Mouse (Mus musculus) hindbrain, embryonic 13.5 days (tissue): ENCODE results near the gene Klhl23. TPM values are rescaled to one million over a fixed set of nuclear protein-coding genes. Genes with fewer than 3 reads are reported as not detected.

ENCODE experiments used
- ATAC-seq: fragments of 200-750 bp; cut with Nextera tagmentation; 2 replicates; pipeline ENCODE4 v1.8.0; 2017; ENCODE audit warnings: moderate TSS enrichment; ENCODE audit not compliant: low FRiP score
- H3K27ac ChIP-seq: fragments of 300-500 bp; sonication (generic); 2 replicates; pipeline ENCODE4 v1.5.1; 2015; ENCODE audit warnings: inconsistent platforms, mild to moderate bottlenecking, moderate library complexity
- H3K27me3 ChIP-seq: fragments of 300-500 bp; sonication (generic); 2 replicates; pipeline ENCODE4 v1.6.1; 2015; ENCODE audit warnings: mild to moderate bottlenecking, inconsistent platforms
- H3K36me3 ChIP-seq: fragments of 300-500 bp; sonication (generic); 2 replicates; pipeline ENCODE4 v1.6.1; 2015; ENCODE audit warnings: mild to moderate bottlenecking, inconsistent platforms
- H3K4me1 ChIP-seq: fragments of 300-500 bp; sonication (generic); replicated peaks from 2 replicates; pipeline ENCODE4 v1.6.1; 2015; ENCODE audit warnings: inconsistent platforms
- H3K4me2 ChIP-seq: fragments of 300-500 bp; sonication (generic); 2 replicates; pipeline ENCODE4 v1.6.1; 2015; ENCODE audit warnings: inconsistent platforms, mild to moderate bottlenecking, moderate library complexity
- H3K4me3 ChIP-seq: fragments of 300-500 bp; sonication (generic); 2 replicates; pipeline ENCODE4 v1.5.1; 2015; ENCODE audit warnings: mild to moderate bottlenecking, inconsistent platforms
- H3K9ac ChIP-seq: fragments of 300-500 bp; sonication (generic); 2 replicates; pipeline ENCODE4 v1.6.1; 2015; ENCODE audit warnings: mild to moderate bottlenecking, inconsistent platforms
- H3K9me3 ChIP-seq: fragments of 300-500 bp; sonication (generic); 2 replicates; pipeline ENCODE4 v1.6.1; 2016; ENCODE audit warnings: inconsistent platforms
- WGBS: fragments of 180-500 bp; shearing (Covaris S2); methylation state at CpG from one replicate; pipeline ENCODE4 v1.1.7; 2015; 5-methylcytosine and 5-hydroxymethylcytosine counted together
- polyA plus RNA-seq: library from polyadenylated mRNA; unstranded; fragments of >200 nt; fragmentation: Nextera tagmentation; extraction: Ambion mirVana; gene quantifications from 2 replicates; pipeline ENCODE4 v1.2.1, GENCODE M21; 2015

Klhl23 gene
- polyA plus RNA-seq, 1 experiment from 2014 or later: 67.4 TPM

GRCm38 (mm10) chr2:69837996-69838395 is 16.3 kb downstream of the Klhl23 start:
- H3K27me3 ChIP-seq: no peaks in the 10 kb centered on the region
- no peak overlapping the region for H3K27ac ChIP-seq
- H3K4me1 ChIP-seq: 0 out of 2 replicates have a peak, but pooled peaks cover 4% of the 10 kb centered on the region
- no peak overlapping the region for H3K9ac ChIP-seq
- 33% methylated on average over 3 of the region's 3 CpGs for WGBS
- ATAC-seq: no peak
- no peak overlapping the region for H3K4me2 ChIP-seq
- H3K36me3 ChIP-seq: peaks cover 31% of the 10 kb centered on the region
- no peak overlapping the region for H3K4me3 ChIP-seq
- no peaks in the 10 kb centered on the region for H3K9me3 ChIP-seq

- H3K4me2 ChIP-seq: no peak overlapping the region
- H3K4me3 ChIP-seq: no peak overlapping the region
- 0 out of 2 replicates have a peak, but pooled peaks cover 4% of the 10 kb centered on the region for H3K4me1 ChIP-seq
- no peaks in the 10 kb centered on the region for H3K27me3 ChIP-seq
- no peak overlapping the region for H3K9ac ChIP-seq
- no peak overlapping the region for H3K27ac ChIP-seq
- H3K36me3 ChIP-seq: peaks cover 24% of the 10 kb centered on the region
- H3K9me3 ChIP-seq: no peaks in the 10 kb centered on the region
- no peak for ATAC-seq
These were observed 17.0 kb downstream of the Klhl23 start for GRCm38 (mm10) chr2:69838707-69839106.

- 0 out of 2 replicates have a peak, but pooled peaks cover 4% of the 10 kb centered on the region for H3K4me1 ChIP-seq
- peaks cover 10% of the 10 kb centered on the region for H3K36me3 ChIP-seq
- ATAC-seq: no peak
- H3K4me2 ChIP-seq: no peak overlapping the region
- no peaks in the 10 kb centered on the region for H3K9me3 ChIP-seq
- 48% methylated on average over 6 of the region's 6 CpGs for WGBS
- no peak overlapping the region for H3K27ac ChIP-seq
- H3K9ac ChIP-seq: no peak overlapping the region
- H3K27me3 ChIP-seq: no peaks in the 10 kb centered on the region
- H3K4me3 ChIP-seq: no peak overlapping the region
These were observed 18.5 kb downstream of the Klhl23 start for GRCm38 (mm10) chr2:69840261-69840660.

GRCm38 (mm10) chr2:69849215-69849614 is 27.5 kb downstream of the Klhl23 start:
- Histone ChIP-seq H3K4me3 (no peak overlapping the region), H3K27ac (no peak overlapping the region), H3K9me3 (no peaks in the 10 kb centered on the region), H3K9ac (no peak overlapping the region), H3K36me3 (no peaks in the 10 kb centered on the region), H3K27me3 (no peaks in the 10 kb centered on the region), H3K4me2 (no peak overlapping the region), H3K4me1 (no peaks in the 10 kb centered on the region)
- ATAC-seq: no peak
- WGBS: 75% methylated on average over 6 of the region's 6 CpGs

GRCm38 (mm10) chr2:69851427-69852058 is 29.8 kb downstream of the Klhl23 start:
- H3K36me3 ChIP-seq: no peaks in the 10 kb centered on the region
- 72% methylated on average over 2 of the region's 2 CpGs for WGBS
- no peak overlapping the region for H3K27ac ChIP-seq
- no peak overlapping the region for H3K9ac ChIP-seq
- no peaks in the 10 kb centered on the region for H3K9me3 ChIP-seq
- no peaks in the 10 kb centered on the region for H3K27me3 ChIP-seq
- H3K4me2 ChIP-seq: no peak overlapping the region
- H3K4me3 ChIP-seq: no peak overlapping the region
- ATAC-seq: no peak
- H3K4me1 ChIP-seq: no peaks in the 10 kb centered on the region

- Histone ChIP-seq H3K36me3 (no peaks in the 10 kb centered on the region), H3K9ac (no peak overlapping the region), H3K4me2 (no peak overlapping the region), H3K27ac (no peak overlapping the region), H3K27me3 (no peaks in the 10 kb centered on the region), H3K4me3 (no peak overlapping the region), H3K9me3 (no peaks in the 10 kb centered on the region), H3K4me1 (0 out of 2 replicates have a peak, but pooled peaks cover 4% of the 10 kb centered on the region)
- ATAC-seq: no peak
- whole genome bisulfite sequencing: 68% methylated on average over 8 of the region's 8 CpGs
These were observed 34.6 kb downstream of the Klhl23 start for GRCm38 (mm10) chr2:69856392-69856791.

DNA sequence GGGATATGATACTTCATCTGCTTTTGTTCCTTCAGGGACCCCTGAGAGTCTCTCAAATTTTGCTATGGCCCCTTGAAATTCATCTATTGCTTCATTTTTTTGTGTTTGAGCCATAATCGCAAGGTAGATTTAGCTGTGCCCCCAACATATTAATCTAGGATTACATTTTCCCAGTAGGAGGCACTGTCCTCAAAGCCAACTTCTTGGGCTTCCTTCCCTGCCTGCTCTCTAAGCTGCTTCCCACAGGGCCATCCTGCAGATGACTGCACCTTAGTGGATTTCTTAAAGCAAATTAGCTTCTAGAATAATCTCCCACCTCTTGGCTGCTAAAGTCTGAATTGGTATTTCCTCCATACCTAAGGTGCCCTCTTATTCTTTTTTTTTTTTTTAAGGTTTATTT is 36.1 kb downstream of the Klhl23 start:
- H3K27me3 ChIP-seq: no peaks in the 10 kb centered on the region
- ATAC-seq: no peak
- no peak overlapping the region for H3K27ac ChIP-seq
- H3K4me3 ChIP-seq: no peak overlapping the region
- no peaks in the 10 kb centered on the region for H3K36me3 ChIP-seq
- H3K4me1 ChIP-seq: peaks cover 11% of the 10 kb centered on the region
- H3K4me2 ChIP-seq: no peak overlapping the region
- 88% methylated on average over 1 of the region's 1 CpGs for WGBS
- no peaks in the 10 kb centered on the region for H3K9me3 ChIP-seq
- no peak overlapping the region for H3K9ac ChIP-seq

DNA sequence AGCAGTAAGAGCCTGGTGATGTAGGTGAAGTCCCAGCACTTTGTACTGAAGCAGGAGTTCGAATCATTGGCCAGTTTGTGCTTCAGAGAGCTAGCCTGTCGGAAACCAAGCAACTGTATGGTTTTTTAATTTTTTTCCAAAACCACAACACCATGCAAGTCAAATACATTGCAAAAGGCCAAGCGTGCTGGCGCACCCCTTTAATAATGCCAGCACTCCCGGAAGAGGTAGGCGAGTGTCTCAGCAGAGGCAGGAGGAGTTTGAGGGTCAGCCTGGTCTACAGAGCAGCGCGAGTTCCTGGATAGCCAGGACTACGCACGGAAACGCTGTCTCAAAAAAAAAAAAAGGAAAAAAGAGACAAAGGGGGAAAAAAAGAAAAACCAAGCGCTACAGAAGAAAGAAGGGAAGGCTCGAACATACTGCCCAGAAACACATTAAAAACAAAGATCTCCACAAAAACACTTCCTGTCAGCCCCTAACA is 39.3 kb downstream of the Klhl23 start:
- 12% methylated on average over 12 of the region's 13 CpGs for WGBS
- peak overlapping the region; percentile 100 for H3K9ac ChIP-seq
- peak; percentile 78 for ATAC-seq

GRCm38 (mm10) chr2:69861485-69862091 is 39.8 kb downstream of the Klhl23 start, which contains the start of gene Ssb:
Gene Ssb, plus strand, starts transcription at chr2:69861562.
- Histone ChIP-seq H3K27ac (peak within 1 kb of the TSS; percentile 92), H3K36me3 (peaks cover 4% of the 10 kb centered on the region; the same call in 1 of the 2 replicates), H3K9ac (peak within 1 kb of the TSS; percentile 100), H3K9me3 (no peaks in the 10 kb centered on the region), H3K4me1 (peaks cover 31% of the 10 kb centered on the region), H3K27me3 (no peaks in the 10 kb centered on the region), H3K4me3 (peak within 1 kb of the TSS; percentile 99), H3K4me2 (peak within 1 kb of the TSS; percentile 82)
- WGBS: under 1% methylated on average over 60 of the region's 66 CpGs
- ATAC-seq: peak; percentile 97

More for the DNA sequence above, 39.3 kb downstream of the Klhl23 start:
- Histone ChIP-seq H3K9me3 (no peaks in the 10 kb centered on the region), H3K4me1 (peaks cover 31% of the 10 kb centered on the region), H3K4me2 (peak overlapping the region; percentile 82), H3K27me3 (no peaks in the 10 kb centered on the region), H3K36me3 (peaks cover 4% of the 10 kb centered on the region; the same call in 1 of the 2 replicates), H3K27ac (peak overlapping the region; percentile 92), H3K4me3 (peak overlapping the region; percentile 99)

GRCm38 (mm10) chr2:69862117-69862657 is 40.4 kb downstream of the Klhl23 start:
- H3K36me3 ChIP-seq: peaks cover 8% of the 10 kb centered on the region
- no peak for ATAC-seq
- 4% methylated on average over 13 of the region's 13 CpGs for WGBS
- H3K9ac ChIP-seq: peak overlapping the region; percentile 100
- H3K27ac ChIP-seq: peak overlapping the region; percentile 92
- H3K4me3 ChIP-seq: peak overlapping the region; percentile 99
- no peaks in the 10 kb centered on the region for H3K9me3 ChIP-seq
- peak overlapping the region; percentile 82 for H3K4me2 ChIP-seq
- H3K4me1 ChIP-seq: peaks cover 31% of the 10 kb centered on the region
- no peaks in the 10 kb centered on the region for H3K27me3 ChIP-seq

DNA sequence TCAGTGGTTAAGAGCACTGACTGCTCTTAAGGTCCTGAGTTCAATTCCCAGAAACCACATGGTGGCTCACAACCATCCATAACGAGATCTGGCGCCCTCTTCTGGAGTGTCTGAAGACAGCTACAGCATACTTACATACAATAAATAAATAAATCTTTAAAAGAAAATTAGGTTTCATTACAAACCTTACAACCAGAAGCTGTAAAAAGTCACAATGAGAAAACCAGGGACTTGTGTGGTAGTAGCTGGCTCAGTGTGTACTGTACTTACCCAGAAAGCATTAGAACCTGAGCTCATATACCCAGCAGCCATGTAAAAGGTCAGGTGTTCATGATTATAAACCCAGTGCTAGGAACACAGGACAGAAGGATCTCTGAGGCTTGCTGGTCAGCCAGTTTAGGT is 62.2 kb downstream of the Klhl23 start:
- Histone ChIP-seq H3K27me3 (no peaks in the 10 kb centered on the region), H3K4me2 (no peak overlapping the region), H3K4me3 (no peak overlapping the region), H3K36me3 (no peaks in the 10 kb centered on the region; the same call in 1 of the 2 replicates), H3K9me3 (no peaks in the 10 kb centered on the region), H3K4me1 (peaks cover 13% of the 10 kb centered on the region), H3K27ac (no peak overlapping the region), H3K9ac (no peak overlapping the region)
- no peak for ATAC-seq
- WGBS: 63% methylated on average over 2 of the region's 2 CpGs

GRCm38 (mm10) chr2:69884581-69884980 is 62.8 kb downstream of the Klhl23 start:
- H3K9me3 ChIP-seq: no peaks in the 10 kb centered on the region
- WGBS: 66% methylated on average over 6 of the region's 6 CpGs
- H3K4me1 ChIP-seq: peaks cover 13% of the 10 kb centered on the region
- no peak overlapping the region for H3K27ac ChIP-seq
- H3K4me3 ChIP-seq: peak overlapping the region; percentile 45
- H3K36me3 ChIP-seq: no peaks in the 10 kb centered on the region; the same call in 1 of the 2 replicates
- ATAC-seq: no peak
- peak overlapping the region; percentile 68 for H3K4me2 ChIP-seq
- no peak overlapping the region for H3K9ac ChIP-seq
- no peaks in the 10 kb centered on the region for H3K27me3 ChIP-seq
